Mouse (Mus musculus) CH12.LX (cell line): ENCODE results near the gene Map3k14.

Experiments
- CHD2 ChIP-seq: IDR thresholded peaks from 2 replicates; pipeline ENCODE4 v1.6.1; 2011; ENCODE audit warnings: low read length, improper control_type of control experiment
- CTCF ChIP-seq, 2 experiments: IDR thresholded peaks in 1 of 2; conservative IDR thresholded peaks in 1 of 2; 2 replicates each; pipeline ENCODE4 v1.5.1; 2011 to 2012; ENCODE audit warnings: low read depth in 2 of 2, low read length in 2 of 2, improper control_type of control experiment in 1 of 2, inconsistent platforms in 1 of 2, mild to moderate bottlenecking in 1 of 2, moderate library complexity in 1 of 2
- E2F4 ChIP-seq: IDR thresholded peaks from 2 replicates; pipeline ENCODE4 v1.6.1; 2011; ENCODE audit warnings: low read depth, low read length, improper control_type of control experiment; ENCODE audit not compliant: insufficient replicate concordance
- NRF1 ChIP-seq: IDR thresholded peaks from 2 replicates; pipeline ENCODE4 v1.6.1; 2014; ENCODE audit warnings: low read depth, mild to moderate bottlenecking, inconsistent platforms, low read length, improper control_type of control experiment, moderate library complexity
- POLR2A ChIP-seq: IDR thresholded peaks from 2 replicates; pipeline ENCODE4 v1.6.1; 2011; ENCODE audit warnings: low read depth, mild to moderate bottlenecking, improper control_type of control experiment, low read length
- ZKSCAN1 ChIP-seq: IDR thresholded peaks from 2 replicates; pipeline ENCODE4 v1.6.1; 2012; ENCODE audit warnings: low read depth, inconsistent platforms, low read length, improper control_type of control experiment, borderline replicate concordance
- ZNF384 ChIP-seq: IDR thresholded peaks from 2 replicates; pipeline ENCODE4 v1.6.1; 2012; ENCODE audit warnings: low read depth, low read length, improper control_type of control experiment, inconsistent platforms

GRCm38 (mm10) chr11:103285951-103286350 is 18.7 kb upstream of the Map3k14 start:
- TF ChIP-seq ZNF384 (no peak), E2F4 (no peak), CTCF (conservative IDR thresholded peaks at IDR 0.05 in 1 of 2, IDR thresholded peaks at IDR 0.05 in 1 of 2; ENCODE audit: low read depth in 2 of 2, low read length in 2 of 2) (no peak), POLR2A (no peak), ZKSCAN1 (no peak), CHD2 (no peak), NRF1 (no peak)
